Mouse (Mus musculus): Measurements from ENCODE around the gene Gna14.

The Gna14 gene

GRCm38 (mm10) chr19:16502054-16502453 is 66.5 kb downstream of the Gna14 start:
- Histone ChIP-seq H3K27me3 (ENCODE audit: insufficient read depth, low read length) (no peaks in the 10 kb centered on the region), H3K4me1 (replicated peaks; ENCODE audit: low read depth, low read length) (peaks cover 6% of the 10 kb centered on the region), H3K36me3 (ENCODE audit: insufficient read depth, low read length) (peaks cover 9% of the 10 kb centered on the region; the same call in 1 of the 2 replicates), H3K9me3 (ENCODE audit: low read length) (peaks cover 28% of the 10 kb centered on the region), H3K4me3 (replicated peaks; ENCODE audit: low read length) (no peak overlapping the region)
- TF ChIP-seq CTCF (conservative IDR thresholded peaks at IDR 0.05; ENCODE audit: low read length) (no peak), NANOG (IDR thresholded peaks at IDR 0.05; ENCODE audit: borderline replicate concordance, low read length) (no peak), POU5F1 (IDR thresholded peaks at IDR 0.05; ENCODE audit: borderline replicate concordance, low read length) (no peak)

- peaks cover 7% of the 10 kb centered on the region for H3K9me3 ChIP-seq (ENCODE audit: low read length)
- H3K27me3 ChIP-seq (ENCODE audit: insufficient read depth, low read length), result no peaks in the 10 kb centered on the region
- peaks cover 22% of the 10 kb centered on the region for H3K4me1 ChIP-seq (replicated peaks; ENCODE audit: low read depth, low read length)
- TF ChIP-seq POU5F1 (IDR thresholded peaks at IDR 0.05; ENCODE audit: borderline replicate concordance, low read length) (no peak), CTCF (conservative IDR thresholded peaks at IDR 0.05; ENCODE audit: low read length) (no peak), NANOG (IDR thresholded peaks at IDR 0.05; ENCODE audit: borderline replicate concordance, low read length) (no peak)
- H3K4me3 ChIP-seq (replicated peaks; ENCODE audit: low read length), result no peak overlapping the region
- H3K36me3 ChIP-seq (ENCODE audit: insufficient read depth, low read length), result no peaks in the 10 kb centered on the region
Measured at GRCm38 (mm10) chr19:16506711-16507364, 71.3 kb downstream of the Gna14 start.

GRCm38 (mm10) chr19:16510343-16511080 is 75.0 kb downstream of the Gna14 start:
- TF ChIP-seq POU5F1 (IDR thresholded peaks at IDR 0.05; ENCODE audit: borderline replicate concordance, low read length) (no peak), CTCF (conservative IDR thresholded peaks at IDR 0.05; ENCODE audit: low read length) (no peak)
- Histone ChIP-seq H3K9me3 (ENCODE audit: low read length) (peaks cover 7% of the 10 kb centered on the region), H3K4me3 (replicated peaks; ENCODE audit: low read length) (no peak overlapping the region), H3K27me3 (ENCODE audit: insufficient read depth, low read length) (no peaks in the 10 kb centered on the region), H3K4me1 (replicated peaks; ENCODE audit: low read depth, low read length) (peaks cover 22% of the 10 kb centered on the region), H3K36me3 (ENCODE audit: insufficient read depth, low read length) (no peaks in the 10 kb centered on the region)

- Histone ChIP-seq H3K9me3 (ENCODE audit: low read length) (peaks cover 7% of the 10 kb centered on the region), H3K4me3 (replicated peaks; ENCODE audit: low read length) (no peak overlapping the region), H3K27me3 (ENCODE audit: insufficient read depth, low read length) (no peaks in the 10 kb centered on the region), H3K36me3 (ENCODE audit: insufficient read depth, low read length) (no peaks in the 10 kb centered on the region), H3K4me1 (replicated peaks; ENCODE audit: low read depth, low read length) (peaks cover 22% of the 10 kb centered on the region)
- TF ChIP-seq NANOG (IDR thresholded peaks at IDR 0.05; ENCODE audit: borderline replicate concordance, low read length), result no peak
- TF ChIP-seq POU5F1 (IDR thresholded peaks at IDR 0.05; ENCODE audit: borderline replicate concordance, low read length), result no peak
- no peak for TF ChIP-seq CTCF (conservative IDR thresholded peaks at IDR 0.05; ENCODE audit: low read length)
Measured at GRCm38 (mm10) chr19:16511081-16511420, 75.5 kb downstream of the Gna14 start.

GRCm38 (mm10) chr19:16514201-16514600 is 78.6 kb downstream of the Gna14 start:
- TF ChIP-seq NANOG (IDR thresholded peaks at IDR 0.05; ENCODE audit: borderline replicate concordance, low read length) (no peak), CTCF (conservative IDR thresholded peaks at IDR 0.05; ENCODE audit: low read length) (no peak), POU5F1 (IDR thresholded peaks at IDR 0.05; ENCODE audit: borderline replicate concordance, low read length) (no peak)

GRCm38 (mm10) chr19:16518569-16518968 is 83.0 kb downstream of the Gna14 start:
- H3K4me1 ChIP-seq (replicated peaks; ENCODE audit: low read depth, low read length), result peaks cover 19% of the 10 kb centered on the region; the same call in 1 of the 2 replicates
- H3K27me3 ChIP-seq (ENCODE audit: insufficient read depth, low read length), result no peaks in the 10 kb centered on the region
- H3K36me3 ChIP-seq (ENCODE audit: insufficient read depth, low read length), result no peaks in the 10 kb centered on the region
- no peak overlapping the region for H3K4me3 ChIP-seq (replicated peaks; ENCODE audit: low read length)
- no peak for TF ChIP-seq CTCF (conservative IDR thresholded peaks at IDR 0.05; ENCODE audit: low read length)
- TF ChIP-seq POU5F1 (IDR thresholded peaks at IDR 0.05; ENCODE audit: borderline replicate concordance, low read length), result no peak
- no peak for TF ChIP-seq NANOG (IDR thresholded peaks at IDR 0.05; ENCODE audit: borderline replicate concordance, low read length)
- H3K9me3 ChIP-seq (ENCODE audit: low read length), result no peaks in the 10 kb centered on the region

More at GRCm38 (mm10) chr19:16514201-16514600, 78.6 kb downstream of the Gna14 start:
- no peak overlapping the region for H3K4me3 ChIP-seq (replicated peaks; ENCODE audit: low read length)
- H3K27me3 ChIP-seq (ENCODE audit: insufficient read depth, low read length), result no peaks in the 10 kb centered on the region
- H3K36me3 ChIP-seq (ENCODE audit: insufficient read depth, low read length), result no peaks in the 10 kb centered on the region
- peaks cover 23% of the 10 kb centered on the region for H3K4me1 ChIP-seq (replicated peaks; ENCODE audit: low read depth, low read length)
- no peaks in the 10 kb centered on the region for H3K9me3 ChIP-seq (ENCODE audit: low read length)

- no peak for TF ChIP-seq NANOG (IDR thresholded peaks at IDR 0.05; ENCODE audit: borderline replicate concordance, low read length)
- no peak for TF ChIP-seq CTCF (conservative IDR thresholded peaks at IDR 0.05; ENCODE audit: low read length)
- no peak for TF ChIP-seq POU5F1 (IDR thresholded peaks at IDR 0.05; ENCODE audit: borderline replicate concordance, low read length)
- no peaks in the 10 kb centered on the region for H3K27me3 ChIP-seq (ENCODE audit: insufficient read depth, low read length)
Measured at GRCm38 (mm10) chr19:16520608-16521007, 85.0 kb downstream of the Gna14 start.

GRCm38 (mm10) chr19:16526302-16526880 is 90.8 kb downstream of the Gna14 start:
- Histone ChIP-seq H3K4me1 (replicated peaks; ENCODE audit: low read depth, low read length) (peaks cover 47% of the 10 kb centered on the region), H3K36me3 (ENCODE audit: insufficient read depth, low read length) (no peaks in the 10 kb centered on the region), H3K27me3 (ENCODE audit: insufficient read depth, low read length) (no peaks in the 10 kb centered on the region), H3K4me3 (replicated peaks; ENCODE audit: low read length) (no peak overlapping the region), H3K9me3 (ENCODE audit: low read length) (no peaks in the 10 kb centered on the region)
- TF ChIP-seq NANOG (IDR thresholded peaks at IDR 0.05; ENCODE audit: borderline replicate concordance, low read length) (no peak), CTCF (conservative IDR thresholded peaks at IDR 0.05; ENCODE audit: low read length) (no peak), POU5F1 (IDR thresholded peaks at IDR 0.05; ENCODE audit: borderline replicate concordance, low read length) (no peak)

More at GRCm38 (mm10) chr19:16520608-16521007, 85.0 kb downstream of the Gna14 start:
- Histone ChIP-seq H3K36me3 (ENCODE audit: insufficient read depth, low read length) (no peaks in the 10 kb centered on the region), H3K9me3 (ENCODE audit: low read length) (no peaks in the 10 kb centered on the region), H3K4me1 (replicated peaks; ENCODE audit: low read depth, low read length) (peaks cover 19% of the 10 kb centered on the region; the same call in 1 of the 2 replicates), H3K4me3 (replicated peaks; ENCODE audit: low read length) (no peak overlapping the region)
